In the genomic region with DNA sequence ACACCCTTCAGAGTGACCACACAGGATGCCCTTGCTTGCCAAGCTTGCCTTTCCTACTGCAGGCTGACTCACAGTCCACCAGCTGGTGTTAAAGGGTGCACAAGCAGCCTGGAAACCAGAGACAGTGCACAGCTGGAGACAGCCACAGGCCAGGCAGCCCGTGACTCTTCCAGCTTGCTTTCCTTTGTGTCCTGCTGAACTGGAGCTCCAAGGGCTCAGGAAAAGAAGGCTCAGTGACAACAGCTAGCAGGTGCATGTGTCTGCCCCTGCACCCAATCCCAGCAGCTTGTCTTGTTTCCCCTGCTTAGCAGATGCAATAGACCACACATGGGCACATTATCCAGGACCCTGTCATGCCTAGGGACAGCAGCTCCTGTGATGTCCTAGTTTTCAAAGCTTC, we compare ENCODE assay signal across 13 mouse cellular contexts. TPM values are rescaled to one million over a fixed set of nuclear protein-coding genes. Genes with fewer than 3 reads are reported as not detected.
DNase-seq lines count a peak whose midpoint lies in the region; ATAC-seq lines count a peak whose summit lies in the region.
"Had no signal": no experiment of that assay in that cellular context is flagged by ENCODE, and none has a peak within 500 bp of the region (broad histone marks: within the 10 kb centered on the region; RNA-seq: fewer than 3 reads in every experiment).

No protein-coding gene starts in this region.

- no peaks in the 10 kb centered on the region for H3K9me3 ChIP-seq in forebrain, embryonic 14.5 days (replicated peaks; ENCODE audit: control insufficient read depth, low read length)
- no peaks in the 10 kb centered on the region for H3K9me3 ChIP-seq in midbrain, embryonic 10.5 days (replicated peaks)

- H3K4me2 ChIP-seq in forebrain, embryonic 14.5 days (ENCODE audit: low read length), result no peak overlapping the region

- H3K4me3 ChIP-seq in forebrain, embryonic 14.5 days (ENCODE audit: low read depth, low read length), result no peak overlapping the region
- no peak overlapping the region for H3K4me3 ChIP-seq in midbrain, embryonic 10.5 days

- no peaks in the 10 kb centered on the region for H3K27me3 ChIP-seq in forebrain, embryonic 14.5 days (replicated peaks; ENCODE audit: control insufficient read depth, insufficient read depth, low read length)
- no peaks in the 10 kb centered on the region for H3K27me3 ChIP-seq in midbrain, embryonic 10.5 days (ENCODE audit: low read depth, poor library complexity, severe bottlenecking)

- H3K4me1 ChIP-seq in forebrain, embryonic 14.5 days (ENCODE audit: control insufficient read depth, insufficient read depth, low read length), result peaks cover 3% of the 10 kb centered on the region
- peaks cover 21% of the 10 kb centered on the region for H3K4me1 ChIP-seq in midbrain, embryonic 10.5 days

- intact Hi-C loops in left cerebral cortex, postnatal 4 days (cut with DNase I), result no loop called here

- ATAC-seq in forebrain, embryonic 14.5 days, result peak; percentile 72; the same call in 1 of the 2 replicates

- H3K36me3 ChIP-seq in forebrain, embryonic 14.5 days (ENCODE audit: control insufficient read depth, insufficient read depth, low read length), result no peaks in the 10 kb centered on the region
- no peaks in the 10 kb centered on the region for H3K36me3 ChIP-seq in midbrain, embryonic 10.5 days

- no peak overlapping the region for H3K9ac ChIP-seq in forebrain, embryonic 14.5 days (ENCODE audit: low read length)

- DNase-seq in left cerebral cortex, postnatal 4 days, result peak; percentile 88
- no peak for DNase-seq in left cerebral cortex, adult 11 months (ENCODE audit: low spot score)
- peak; percentile 32 for DNase-seq in forebrain, embryonic 14.5 days (ENCODE audit: low spot score)
- peak; percentile 63 for DNase-seq in midbrain, embryonic 10.5 days (ENCODE audit: low spot score)
- DNase-seq in retina, postnatal 1 day, result peak; percentile 97
- no peak for DNase-seq in layer of hippocampus, postnatal 14 days (ENCODE audit: low spot score in 2 of 2)
- no peak for DNase-seq in lung, postnatal 10 days
- no peak for DNase-seq in heart, adult 18-20 months
- DNase-seq: cerebellum, adult 11 months; lung, postnatal 14 days; thymus, postnatal 14 days had no signal

- 5% methylated on average over 1 of the region's 1 CpGs for WGBS in forebrain, embryonic 14.5 days
- 0% methylated on average over 1 of the region's 1 CpGs for WGBS in midbrain, embryonic 10.5 days

- H3K27ac ChIP-seq in forebrain, embryonic 14.5 days (ENCODE audit: low read depth, low read length), result no peak overlapping the region
- H3K27ac ChIP-seq in midbrain, embryonic 10.5 days (replicated peaks), result peak overlapping the region; percentile 71

RNA-seq across cellular contexts. Expression of a gene that starts 21.5 kb away (rescaled TPM):
- 10 to 100 TPM; 15.8 to 17.2 TPM for total RNA-seq in left cerebral cortex, postnatal 4 days (2021)
- 0.36 and 0.47 TPM in 2 replicates for polyA plus RNA-seq in forebrain, embryonic 14.5 days (2014; fragmentation: Nextera tagmentation; extraction: Ambion mirVana)
- polyA plus RNA-seq in midbrain, embryonic 10.5 days (2016; fragmentation: Nextera tagmentation; extraction: Ambion mirVana), result 1.4 and 1.7 TPM in 2 replicates
- total RNA-seq in layer of hippocampus, postnatal 14 days (2021), result 10 to 100 TPM; 16.8 to 17.5 TPM
- 1 to 10 TPM; 1.1 to 2.0 TPM for total RNA-seq in heart, adult 18-20 months (2021)
- total RNA-seq: neutrophil, adult 5-6 weeks had no signal
- polyA plus RNA-seq: spleen, adult 2 months had no signal

Comparison
In these comparisons a context has a peak if more than half of its experiments do, and no peak if none do; other contexts are left out.
1. DNase-seq: peak in left cerebral cortex, postnatal 4 days (single experiment), forebrain, embryonic 14.5 days (single experiment), midbrain, embryonic 10.5 days (single experiment) and retina, postnatal 1 day (single experiment); none in left cerebral cortex, adult 11 months (single experiment), layer of hippocampus, postnatal 14 days (0 of 2), lung, postnatal 10 days (single experiment) and heart, adult 18-20 months (0 of 2).
2. RNA of a gene that starts 21.5 kb away (total RNA-seq): 16.8 to 17.5 TPM in layer of hippocampus, postnatal 14 days and 15.8 to 17.2 TPM in left cerebral cortex, postnatal 4 days; 1.1 to 2.0 TPM in heart, adult 18-20 months; every median in the first group is over 4 times any median in the second.